Mouse (Mus musculus): ENCODE results near the gene Fam118b. TPM values are rescaled to one million over a fixed set of nuclear protein-coding genes. Genes with fewer than 3 reads are reported as not detected.

Gene Fam118b
- polyA plus RNA-seq, 1 experiment = 0.20 TPM

GRCm38 (mm10) chr9:35194048-35194447 lies 73.6 kb downstream of the Fam118b start:
- H3K36me3 ChIP-seq (ENCODE audit: control insufficient read depth) = peaks cover 24% of the 10 kb centered on the region
- TF ChIP-seq GATA1 (IDR thresholded peaks at IDR 0.05; ENCODE audit: low read length) = no peak
- no peak for TF ChIP-seq TAL1 (IDR thresholded peaks at IDR 0.05; ENCODE audit: low read length)
- no peaks in the 10 kb centered on the region for H3K27me3 ChIP-seq (ENCODE audit: control insufficient read depth)
- H3K9me3 ChIP-seq (ENCODE audit: control insufficient read depth, low read length) = no peaks in the 10 kb centered on the region
- H3K4me1 ChIP-seq (ENCODE audit: control insufficient read depth) = peaks cover 10% of the 10 kb centered on the region
- no peak overlapping the region for H3K4me3 ChIP-seq (replicated peaks)

DNA sequence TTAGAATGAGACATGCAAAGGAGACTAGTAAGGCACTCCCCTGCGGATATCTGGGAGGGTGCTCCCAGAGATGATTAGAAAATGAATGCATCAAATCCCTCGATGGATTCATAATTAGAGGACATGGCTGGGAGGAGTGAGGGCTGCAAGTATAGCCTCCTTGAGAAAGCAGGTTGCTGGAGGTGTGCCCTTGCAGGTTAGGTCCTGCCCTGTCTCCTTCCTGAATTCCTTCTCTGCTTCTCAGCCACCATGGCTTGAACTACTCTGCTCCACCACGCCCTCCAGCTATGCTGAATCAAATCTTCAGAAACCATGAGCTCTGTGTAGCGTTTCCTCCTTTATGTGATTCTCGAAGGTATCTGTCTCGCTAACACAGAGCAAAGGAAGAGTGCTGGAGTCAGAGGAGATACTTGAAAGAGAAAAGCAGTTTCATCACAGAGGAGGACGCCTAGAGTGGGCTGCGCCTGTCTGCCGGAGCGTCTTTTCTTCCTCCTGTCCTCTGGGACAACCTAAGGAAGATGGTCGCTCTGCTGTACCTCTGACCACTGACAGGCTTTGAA lies 74.5 kb downstream of the Fam118b start:
- Histone ChIP-seq H3K9me3 (ENCODE audit: control insufficient read depth, low read length) (no peaks in the 10 kb centered on the region), H3K27me3 (ENCODE audit: control insufficient read depth) (no peaks in the 10 kb centered on the region), H3K4me1 (ENCODE audit: control insufficient read depth) (peaks cover 2% of the 10 kb centered on the region; the same call in 1 of the 2 replicates), H3K36me3 (ENCODE audit: control insufficient read depth) (peaks cover 33% of the 10 kb centered on the region), H3K4me3 (replicated peaks) (no peak overlapping the region)
- no peak for TF ChIP-seq TAL1 (IDR thresholded peaks at IDR 0.05; ENCODE audit: low read length)
- no peak for TF ChIP-seq GATA1 (IDR thresholded peaks at IDR 0.05; ENCODE audit: low read length)

DNA sequence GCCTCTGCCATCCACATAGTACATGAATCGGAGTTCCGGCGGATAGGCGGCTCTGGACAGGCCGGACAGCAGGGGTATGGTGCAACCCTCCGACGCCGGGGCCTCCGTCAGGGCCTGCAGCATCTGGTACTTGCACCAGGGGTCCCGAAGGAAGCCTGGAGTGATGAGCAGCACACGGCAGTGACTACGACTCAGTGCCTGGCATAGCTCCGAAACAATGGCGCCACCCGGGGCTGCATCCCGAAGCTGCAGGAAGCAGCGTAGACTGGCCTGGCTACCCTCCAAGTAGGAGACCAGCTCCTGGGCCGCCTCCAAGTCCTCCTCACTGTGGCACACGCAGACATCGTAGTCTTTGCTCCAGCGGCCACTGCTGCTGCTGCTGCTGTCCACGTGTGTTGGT lies 78.9 kb downstream of the Fam118b start:
- TF ChIP-seq TAL1 (IDR thresholded peaks at IDR 0.05; ENCODE audit: low read length) (no peak), GATA1 (IDR thresholded peaks at IDR 0.05; ENCODE audit: low read length) (no peak)
- Histone ChIP-seq H3K27me3 (ENCODE audit: control insufficient read depth) (no peaks in the 10 kb centered on the region), H3K4me1 (ENCODE audit: control insufficient read depth) (no peaks in the 10 kb centered on the region; the same call in 1 of the 2 replicates), H3K9me3 (ENCODE audit: control insufficient read depth, low read length) (no peaks in the 10 kb centered on the region), H3K4me3 (replicated peaks) (no peak overlapping the region), H3K36me3 (ENCODE audit: control insufficient read depth) (peaks cover 45% of the 10 kb centered on the region)

- Histone ChIP-seq H3K4me1 (ENCODE audit: control insufficient read depth) (peaks cover 11% of the 10 kb centered on the region), H3K27me3 (ENCODE audit: control insufficient read depth) (no peaks in the 10 kb centered on the region), H3K36me3 (ENCODE audit: control insufficient read depth) (peaks cover 41% of the 10 kb centered on the region), H3K9me3 (ENCODE audit: control insufficient read depth, low read length) (no peaks in the 10 kb centered on the region), H3K4me3 (replicated peaks) (no peak overlapping the region)
- TF ChIP-seq GATA1 (IDR thresholded peaks at IDR 0.05; ENCODE audit: low read length) (no peak), TAL1 (IDR thresholded peaks at IDR 0.05; ENCODE audit: low read length) (no peak)
Measured at GRCm38 (mm10) chr9:35187351-35187903, 80.2 kb downstream of the Fam118b start.

DNA sequence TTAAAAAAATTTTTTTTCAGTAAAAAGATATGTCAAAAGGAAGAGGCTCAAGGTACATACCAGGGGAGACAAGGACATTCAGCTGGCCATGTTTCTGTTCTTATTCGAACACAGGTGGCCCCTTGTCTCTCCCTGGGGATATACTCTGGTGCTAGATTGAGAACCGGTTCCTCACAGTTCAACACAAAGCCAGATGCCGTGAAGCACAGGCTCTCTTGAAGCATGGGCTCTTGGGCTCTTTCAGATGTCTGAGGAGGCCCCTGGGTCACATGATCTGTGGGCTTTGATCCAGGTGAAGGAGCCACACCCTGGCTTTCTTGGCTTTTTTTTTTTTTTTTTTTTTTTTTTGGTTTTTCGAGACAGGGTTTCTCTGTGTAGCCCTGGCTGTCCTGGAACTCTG lies 81.2 kb downstream of the Fam118b start:
- H3K9me3 ChIP-seq (ENCODE audit: control insufficient read depth, low read length) = no peaks in the 10 kb centered on the region
- H3K4me1 ChIP-seq (ENCODE audit: control insufficient read depth) = peaks cover 20% of the 10 kb centered on the region
- H3K36me3 ChIP-seq (ENCODE audit: control insufficient read depth) = peaks cover 37% of the 10 kb centered on the region
- no peak overlapping the region for H3K4me3 ChIP-seq (replicated peaks)
- no peaks in the 10 kb centered on the region for H3K27me3 ChIP-seq (ENCODE audit: control insufficient read depth)
- TF ChIP-seq TAL1 (IDR thresholded peaks at IDR 0.05; ENCODE audit: low read length) = no peak
- no peak for TF ChIP-seq GATA1 (IDR thresholded peaks at IDR 0.05; ENCODE audit: low read length)

GRCm38 (mm10) chr9:35183359-35183758 lies 84.2 kb downstream of the Fam118b start:
- TF ChIP-seq GATA1 (IDR thresholded peaks at IDR 0.05; ENCODE audit: low read length) (no peak), TAL1 (IDR thresholded peaks at IDR 0.05; ENCODE audit: low read length) (no peak)
- Histone ChIP-seq H3K4me3 (replicated peaks) (no peak overlapping the region), H3K4me1 (ENCODE audit: control insufficient read depth) (peaks cover 20% of the 10 kb centered on the region), H3K9me3 (ENCODE audit: control insufficient read depth, low read length) (no peaks in the 10 kb centered on the region), H3K27me3 (ENCODE audit: control insufficient read depth) (no peaks in the 10 kb centered on the region), H3K36me3 (ENCODE audit: control insufficient read depth) (peaks cover 14% of the 10 kb centered on the region)

GRCm38 (mm10) chr9:35182832-35183231 lies 84.8 kb downstream of the Fam118b start:
- H3K4me1 ChIP-seq (ENCODE audit: control insufficient read depth) = peaks cover 20% of the 10 kb centered on the region
- no peaks in the 10 kb centered on the region for H3K9me3 ChIP-seq (ENCODE audit: control insufficient read depth, low read length)
- peaks cover 11% of the 10 kb centered on the region for H3K36me3 ChIP-seq (ENCODE audit: control insufficient read depth)
- no peaks in the 10 kb centered on the region for H3K27me3 ChIP-seq (ENCODE audit: control insufficient read depth)
- no peak overlapping the region for H3K4me3 ChIP-seq (replicated peaks)
- TF ChIP-seq TAL1 (IDR thresholded peaks at IDR 0.05; ENCODE audit: low read length) (no peak), GATA1 (IDR thresholded peaks at IDR 0.05; ENCODE audit: low read length) (no peak)

DNA sequence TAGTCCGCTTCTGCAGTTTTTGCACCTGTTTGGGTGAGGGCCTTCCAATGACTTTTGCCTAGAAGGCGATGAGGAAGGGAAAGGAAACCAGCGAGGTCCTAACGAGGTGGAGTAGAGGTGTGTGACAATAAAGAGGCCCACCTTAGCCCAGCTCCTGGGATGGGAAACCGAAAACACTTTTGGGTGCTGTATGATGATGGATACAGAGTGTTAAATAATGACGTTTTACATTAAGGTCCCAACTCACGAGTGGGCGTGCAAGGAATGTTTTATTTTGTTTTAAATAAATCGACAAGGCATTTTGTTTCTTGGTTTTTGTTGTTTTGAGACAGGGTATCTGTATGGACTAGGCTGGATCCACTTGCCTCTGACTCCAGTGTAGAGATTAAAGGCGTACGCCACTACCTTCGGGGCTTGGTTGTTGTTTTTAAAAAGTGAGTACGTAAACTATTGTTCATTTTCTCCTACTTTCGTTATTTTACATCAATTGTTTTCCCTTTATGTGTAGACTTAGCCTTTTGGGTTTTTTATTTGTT lies 91.4 kb downstream of the Fam118b start:
- TF ChIP-seq GATA1 (IDR thresholded peaks at IDR 0.05; ENCODE audit: low read length) = no peak
- no peak for TF ChIP-seq TAL1 (IDR thresholded peaks at IDR 0.05; ENCODE audit: low read length)
- peak overlapping the region; percentile 76 for H3K4me3 ChIP-seq (replicated peaks)
- peaks cover 41% of the 10 kb centered on the region for H3K4me1 ChIP-seq (ENCODE audit: control insufficient read depth)
- peaks cover 25% of the 10 kb centered on the region for H3K36me3 ChIP-seq (ENCODE audit: control insufficient read depth)
- H3K9me3 ChIP-seq (ENCODE audit: control insufficient read depth, low read length) = peaks cover 4% of the 10 kb centered on the region
- no peaks in the 10 kb centered on the region for H3K27me3 ChIP-seq (ENCODE audit: control insufficient read depth)

DNA sequence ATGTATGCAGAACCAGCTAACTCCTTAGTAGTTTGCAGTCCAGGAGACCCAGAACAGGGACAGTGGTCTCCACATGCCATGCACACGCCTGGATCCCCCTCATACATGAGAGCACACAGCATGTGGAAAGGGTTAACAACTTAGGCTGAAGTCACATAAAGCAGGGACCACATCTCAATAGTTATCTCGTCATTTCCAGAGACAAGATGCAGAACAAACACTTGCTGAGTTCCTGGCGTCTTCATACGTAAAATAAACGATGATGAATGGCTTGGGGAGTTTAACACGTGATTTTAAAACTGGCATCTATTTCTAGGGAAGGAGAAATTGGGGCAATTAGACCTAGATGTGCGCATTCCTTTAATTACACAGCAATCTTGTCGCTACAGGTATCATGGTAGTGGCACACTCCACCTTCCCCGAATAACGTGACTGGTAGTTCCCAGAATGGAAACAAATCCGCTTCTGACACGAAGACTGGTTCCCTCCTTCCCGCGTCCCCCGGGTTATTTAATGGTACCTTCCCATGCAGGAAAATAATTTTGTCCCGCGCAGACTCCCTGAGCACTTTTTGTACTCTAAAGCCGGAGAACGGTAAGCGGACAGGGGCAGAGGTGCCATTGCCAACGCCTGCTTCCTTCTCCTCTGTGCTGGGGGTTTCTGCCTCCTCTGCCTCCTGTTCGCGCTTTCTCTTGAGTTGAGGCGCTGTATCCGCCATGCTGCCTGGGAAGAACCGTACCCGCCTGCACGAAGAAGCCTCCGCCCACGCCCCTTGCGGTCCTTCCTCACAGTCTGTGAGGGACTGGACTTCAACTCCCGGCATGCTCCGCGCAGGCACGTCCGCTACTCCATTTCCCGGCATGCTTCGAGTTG lies 92.1 kb downstream of the Fam118b start, which contains the start of gene Dcps:
TSS of gene Dcps (minus strand) at position 811 of the 873 bp plus-strand sequence.
- H3K4me1 ChIP-seq (ENCODE audit: control insufficient read depth) = peaks cover 44% of the 10 kb centered on the region
- no peak for TF ChIP-seq GATA1 (IDR thresholded peaks at IDR 0.05; ENCODE audit: low read length)
- TF ChIP-seq TAL1 (IDR thresholded peaks at IDR 0.05; ENCODE audit: low read length) = no peak
- no peaks in the 10 kb centered on the region for H3K27me3 ChIP-seq (ENCODE audit: control insufficient read depth)
- H3K9me3 ChIP-seq (ENCODE audit: control insufficient read depth, low read length) = peaks cover 4% of the 10 kb centered on the region
- peak within 1 kb of the TSS; percentile 76 for H3K4me3 ChIP-seq (replicated peaks)
- peaks cover 32% of the 10 kb centered on the region for H3K36me3 ChIP-seq (ENCODE audit: control insufficient read depth)

Data from erythroblast, embryonic 14.5 days (primary cell).